Mouse (Mus musculus) heart, adult 11 months (tissue): ENCODE measurements around the gene Ufc1.
"Not testable (repeated sequence)": the region's sequence is repeated elsewhere in the genome, so short reads cannot be mapped to it uniquely, and the experiment has no call there.

Source experiments
- DNase-seq: peaks from one replicate; pipeline ENCODE4 v3.0.0; 2022

The Ufc1 gene

DNA sequence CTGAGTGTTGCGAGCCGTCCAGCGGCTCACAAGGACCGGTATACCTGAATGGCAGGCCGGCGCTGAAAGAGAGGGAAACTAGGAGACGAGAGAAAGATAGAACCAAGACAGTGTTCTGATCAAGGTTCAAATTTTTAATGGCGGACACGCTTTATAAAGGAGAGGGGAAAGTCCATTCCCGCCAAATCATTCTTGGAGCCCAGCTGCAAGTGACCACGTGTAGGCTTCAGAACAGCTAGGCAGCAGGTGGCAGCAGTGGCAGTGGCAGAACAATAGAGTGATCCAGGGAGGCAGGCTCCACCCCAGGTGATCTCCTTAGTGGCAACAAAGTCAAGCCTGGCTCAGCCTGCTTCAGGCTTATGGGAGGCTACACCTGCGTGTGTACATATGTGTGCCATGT lies 52.9 kb downstream of the Ufc1 start:
- DNase-seq, result not testable (repeated sequence)

DNA sequence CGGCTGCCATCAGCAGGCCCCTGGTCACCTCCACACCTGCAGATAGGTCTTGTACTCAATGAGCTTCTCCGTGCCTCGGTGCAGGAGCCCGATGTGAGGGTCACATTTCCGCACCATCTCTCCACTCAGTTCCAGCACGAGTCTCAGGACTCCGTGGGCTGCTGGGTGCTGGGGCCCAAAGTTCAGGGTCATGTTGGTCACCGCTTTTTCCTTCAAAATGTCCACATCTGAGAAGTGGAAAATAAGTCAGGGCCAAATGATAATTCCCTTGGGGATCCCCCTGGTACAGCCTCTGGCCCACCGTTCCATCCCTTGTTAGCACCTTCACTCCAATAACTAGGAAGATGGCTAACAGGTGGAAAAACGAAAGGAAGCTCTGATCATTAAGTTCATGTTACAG lies 53.9 kb downstream of the Ufc1 start:
- DNase-seq, result no peak

DNA sequence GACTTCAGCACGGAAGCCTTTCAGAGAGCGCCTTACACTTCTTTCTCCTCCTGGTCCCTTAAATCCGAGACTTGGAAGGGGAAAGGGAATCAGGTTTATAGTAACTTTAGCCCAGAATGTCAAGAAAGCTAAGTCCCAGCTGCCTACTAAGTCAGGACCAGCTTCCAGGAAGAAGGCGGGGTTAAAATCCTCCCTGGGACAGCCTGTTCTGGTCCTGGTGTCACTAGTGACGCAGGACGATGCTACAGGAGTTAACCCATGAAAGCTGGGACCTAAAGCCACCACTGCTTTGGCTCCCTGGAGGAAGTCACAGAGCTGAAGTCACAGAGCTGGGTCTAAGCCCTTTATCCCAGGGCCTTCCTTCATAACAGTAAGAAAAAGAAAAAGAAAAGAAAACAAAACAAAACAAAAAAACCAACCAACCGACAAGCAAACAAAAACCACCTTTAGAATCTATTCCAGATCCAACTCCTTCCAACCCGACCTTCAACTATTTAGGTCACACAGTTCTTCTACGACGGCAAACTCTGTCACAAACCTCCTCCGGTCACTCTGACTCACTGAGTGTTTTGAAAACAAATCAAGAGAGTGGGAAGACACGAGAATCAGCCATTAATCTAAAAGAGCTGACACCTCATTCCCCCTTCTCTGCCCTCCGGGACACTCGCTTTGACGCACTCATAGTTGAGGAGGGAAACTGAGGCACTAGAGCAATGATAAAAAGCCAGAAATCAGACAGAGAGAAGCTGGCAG lies 54.7 kb downstream of the Ufc1 start:
- peak; percentile 97 for DNase-seq
